Mouse (Mus musculus): ENCODE measurements around the gene Dennd1b. TPM values are rescaled to one million over a fixed set of nuclear protein-coding genes. Genes with fewer than 3 reads are reported as not detected.

Dennd1b gene
- total RNA-seq, 2 experiments from 2014 or later: 25.4 to 25.7 TPM

DNA sequence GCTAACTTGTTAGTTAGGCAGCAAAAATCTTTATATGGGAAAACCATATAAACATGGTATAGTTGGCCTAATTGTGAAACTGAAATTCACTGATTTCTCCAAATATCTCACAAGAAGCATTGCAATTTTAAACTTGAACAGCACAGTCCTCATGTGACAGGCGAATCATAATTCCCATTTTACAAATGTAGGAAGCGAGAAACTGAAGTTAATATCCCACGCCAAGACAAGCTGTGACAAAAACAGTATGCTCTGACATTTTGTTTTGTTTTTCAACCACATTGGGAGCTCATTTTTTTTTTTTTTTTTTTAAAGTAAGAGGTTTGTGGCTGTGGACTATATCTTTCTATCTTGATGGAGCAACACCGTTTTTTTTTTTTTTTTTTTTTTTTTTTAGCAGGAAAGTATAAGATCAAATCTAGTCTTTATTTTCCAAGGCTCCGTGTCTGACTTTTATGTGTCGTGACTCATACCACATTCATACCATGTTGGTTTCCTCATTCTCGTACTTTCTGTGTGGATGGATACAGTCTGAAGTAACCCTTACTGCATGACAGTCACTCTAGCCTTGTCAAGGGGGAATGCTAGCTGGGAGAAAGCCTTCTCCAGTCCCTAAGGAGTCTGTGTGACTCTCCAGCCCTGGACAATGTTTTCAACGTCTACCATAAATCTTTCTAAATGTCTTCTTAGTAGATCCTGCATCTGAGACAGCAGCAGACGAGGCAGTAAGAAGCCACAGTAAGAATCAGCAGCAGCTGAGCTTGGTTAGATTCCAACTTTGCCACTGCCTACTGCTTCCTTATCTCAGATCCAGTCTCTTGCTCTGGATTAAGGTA is 751 bp upstream of the Dennd1b start:
- peak in 1 of 2 experiments; percentile 39 for DNase-seq (ENCODE audit: low spot score in 2 of 2)

DNA sequence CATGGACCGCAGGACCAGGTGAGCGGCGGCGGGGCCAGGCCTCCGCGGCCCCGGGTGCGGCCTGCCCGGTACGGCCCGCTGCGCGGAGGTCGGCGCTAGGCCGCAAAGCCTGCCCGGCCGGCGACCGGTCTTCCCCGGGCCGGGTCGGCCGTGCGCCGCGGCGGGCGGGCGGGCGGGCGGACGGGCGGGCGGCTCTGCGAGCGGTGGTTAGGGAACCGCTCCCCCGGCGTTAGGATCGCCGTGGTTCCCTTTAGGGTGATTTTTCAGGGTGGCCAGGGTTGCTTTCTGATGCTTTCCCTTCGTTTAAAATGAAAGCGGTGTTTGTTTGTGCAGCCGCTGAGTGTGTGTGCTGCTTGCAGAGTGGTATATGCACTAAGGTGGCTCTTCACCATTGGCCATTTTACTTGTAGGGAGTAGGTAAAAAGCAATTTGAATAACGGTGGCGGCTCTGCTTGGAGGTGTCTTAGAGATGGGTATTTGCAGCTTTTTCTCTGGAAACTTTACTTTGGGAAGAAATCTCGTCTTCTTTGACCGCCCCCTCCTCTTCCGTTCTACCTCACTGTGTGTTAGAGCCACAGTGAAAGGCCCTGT is 728 bp downstream of the Dennd1b start:
- peak; percentile 32 to 48 for DNase-seq (ENCODE audit: low spot score in 2 of 2)

DNA sequence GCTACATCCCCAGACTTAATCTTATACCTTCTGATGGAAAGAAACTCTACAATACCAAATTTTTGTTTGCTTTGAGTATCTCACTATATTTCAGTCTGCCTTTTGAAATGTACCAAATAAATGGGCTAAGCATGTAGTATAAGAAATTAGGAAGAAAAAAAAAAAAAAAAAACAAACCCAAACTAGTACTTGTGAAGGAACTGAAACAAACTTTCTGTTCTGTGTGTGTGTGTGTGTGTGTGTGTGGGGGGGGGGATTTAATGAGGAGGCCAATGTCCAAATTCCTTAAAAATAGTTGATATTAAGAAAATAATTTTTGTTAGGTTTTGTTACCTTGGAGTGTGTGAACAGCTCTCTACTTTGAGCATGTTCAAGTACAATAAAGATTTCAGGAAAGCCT is 1.8 kb downstream of the Dennd1b start:
- DNase-seq (ENCODE audit: low spot score in 2 of 2): no peak

DNA sequence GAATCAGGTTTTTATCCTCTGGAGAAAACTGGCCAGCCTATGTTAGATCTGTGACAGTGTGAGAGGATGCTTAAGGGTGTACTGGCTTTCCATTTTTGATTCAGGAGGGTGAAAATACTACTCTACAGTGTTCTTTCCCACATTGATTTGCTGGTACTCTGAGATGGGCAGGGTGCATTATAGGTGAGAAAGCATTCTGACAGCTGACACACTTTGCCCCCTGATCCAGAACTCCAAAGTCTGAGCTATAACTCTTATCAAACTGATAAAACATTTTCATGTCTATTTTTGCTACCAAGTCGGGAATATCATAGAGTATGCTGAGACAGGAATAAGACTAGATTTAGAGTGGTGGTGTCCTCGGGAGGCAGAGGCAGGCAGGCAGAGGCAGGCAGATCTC is 2.3 kb downstream of the Dennd1b start:
- no peak for DNase-seq (ENCODE audit: low spot score in 2 of 2)

DNA sequence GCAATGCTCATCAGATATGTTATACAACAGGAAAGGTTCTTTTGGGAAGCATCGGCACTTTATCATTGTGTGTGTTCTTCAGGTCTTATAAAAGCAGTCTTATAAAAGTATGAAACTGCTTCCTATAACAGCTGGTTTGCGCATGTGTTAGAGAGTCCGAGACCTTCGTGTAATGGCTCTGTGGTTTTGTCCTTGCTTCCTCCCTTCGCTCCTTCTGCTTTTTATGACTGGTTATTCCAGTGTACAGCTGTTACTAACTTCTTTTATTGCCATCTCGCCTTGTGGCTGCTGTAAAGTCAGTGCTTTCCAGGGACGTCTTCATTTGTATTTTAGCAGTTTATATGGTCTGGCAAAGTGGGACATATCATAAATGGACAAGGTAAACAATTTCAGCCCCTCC is 4.2 kb downstream of the Dennd1b start:
- DNase-seq (ENCODE audit: low spot score in 2 of 2): no peak

DNA sequence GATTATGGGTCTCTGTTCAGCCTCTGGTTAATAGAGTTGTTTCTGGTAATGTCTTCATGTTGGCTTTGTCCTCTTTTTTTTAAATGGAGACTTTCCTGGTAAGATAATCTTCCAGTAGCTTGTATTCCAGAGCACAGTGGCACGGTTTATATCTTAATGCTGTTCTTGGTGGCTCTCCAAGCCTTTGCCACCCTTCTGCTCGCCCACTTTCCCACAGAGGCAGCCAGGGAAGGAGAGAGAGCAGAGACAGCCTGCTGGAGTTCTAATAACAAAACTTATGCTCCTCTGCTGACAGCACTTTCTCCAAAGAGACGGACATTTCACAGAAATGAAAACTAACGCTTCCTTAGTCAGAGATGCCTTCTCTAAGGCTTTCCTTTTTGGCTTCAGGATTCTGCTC is 6.8 kb downstream of the Dennd1b start:
- DNase-seq (ENCODE audit: low spot score in 2 of 2): peak in 1 of 2 experiments; percentile 26

DNA sequence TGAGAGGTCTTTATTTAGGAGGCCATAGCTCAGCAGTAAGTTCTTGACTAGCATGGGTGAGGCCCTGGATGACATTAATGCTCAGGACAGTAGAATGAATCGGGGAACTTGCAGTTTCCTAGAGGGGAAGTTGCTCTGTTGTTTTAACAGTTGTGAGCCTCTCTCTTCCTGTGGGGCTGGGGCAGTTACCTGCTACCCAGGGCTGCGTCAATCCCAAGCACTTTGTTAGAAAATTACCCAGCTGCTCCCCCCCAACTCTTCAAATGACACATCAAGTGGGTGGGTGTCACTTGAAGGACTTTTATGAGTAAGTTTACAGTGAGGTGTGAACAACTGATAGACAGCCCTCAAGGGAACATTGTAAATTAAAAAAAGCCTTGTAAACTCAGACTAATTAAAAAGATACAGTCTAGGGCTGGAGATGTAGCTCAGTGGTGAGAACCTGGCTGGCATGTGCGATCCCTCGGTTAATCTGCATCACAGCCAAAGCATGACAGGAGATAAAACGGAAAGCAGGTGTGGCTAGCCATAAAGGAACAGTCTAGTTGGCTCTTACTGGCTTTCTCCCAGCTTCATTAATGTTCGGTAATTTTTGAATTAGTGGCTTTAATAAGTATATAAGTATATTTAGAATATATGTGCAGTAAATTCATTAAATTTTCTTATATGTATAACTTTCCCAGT is 10.4 kb downstream of the Dennd1b start:
- no peak for DNase-seq (ENCODE audit: low spot score in 2 of 2)

DNA sequence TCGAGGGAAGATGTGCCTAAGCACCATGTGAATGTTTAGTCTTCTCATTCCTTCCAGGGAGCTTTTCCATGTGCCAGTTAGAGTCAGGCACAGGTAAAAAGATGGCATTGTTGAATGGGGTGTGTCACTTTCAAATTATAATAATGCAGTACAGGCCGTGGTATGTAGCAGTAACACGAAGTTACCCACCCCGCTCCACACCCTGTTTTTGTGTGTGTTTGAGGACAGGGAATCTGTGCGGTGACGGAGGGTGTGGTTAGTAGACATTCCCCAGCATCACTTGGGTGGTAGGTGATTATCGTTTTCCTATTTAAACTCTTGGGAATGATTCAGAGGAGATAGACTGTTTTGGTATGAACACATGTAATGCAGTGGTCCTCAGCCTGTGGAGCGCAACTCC is 11.6 kb downstream of the Dennd1b start:
- no peak for DNase-seq (ENCODE audit: low spot score in 2 of 2)

DNA sequence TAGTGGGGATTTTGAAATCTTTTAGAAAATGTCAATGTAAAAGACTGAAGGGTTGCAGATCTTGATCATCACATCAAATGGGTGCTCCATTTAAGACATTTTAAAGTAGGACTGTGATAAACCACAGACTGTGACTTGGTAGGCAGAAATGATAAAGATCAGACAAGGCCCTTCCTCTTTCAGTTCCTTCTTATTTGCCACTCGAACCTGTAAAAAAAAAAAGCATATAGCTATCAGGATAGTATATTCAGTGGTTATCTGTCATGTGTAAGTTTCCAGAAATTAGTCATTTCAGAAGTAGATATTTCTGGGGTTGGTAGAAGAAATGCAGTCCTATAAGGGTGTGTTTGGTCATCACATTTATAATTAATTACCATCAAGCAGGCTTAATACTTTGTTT is 12.7 kb downstream of the Dennd1b start:
- no peak for DNase-seq (ENCODE audit: low spot score in 2 of 2)

DNA sequence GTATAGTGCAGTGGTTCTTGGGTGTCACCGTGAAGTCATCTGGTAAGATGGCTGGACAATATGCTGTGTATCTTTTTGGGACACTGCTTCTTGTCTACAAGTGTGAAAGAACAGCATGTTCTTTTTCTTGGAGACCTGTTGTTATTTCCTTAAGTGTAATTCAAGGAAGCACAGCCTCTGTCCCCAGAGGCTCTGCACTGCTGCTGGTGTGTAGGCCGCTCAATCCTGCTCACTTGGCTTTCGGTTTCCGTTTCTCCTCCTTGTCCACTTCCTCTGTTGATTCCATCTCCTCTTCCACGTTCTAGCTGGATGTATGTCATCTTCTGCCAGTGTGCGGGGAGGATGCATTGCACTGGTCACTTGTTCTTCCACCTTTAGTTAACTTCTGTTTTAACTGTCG is 19.0 kb downstream of the Dennd1b start:
- no peak for DNase-seq (ENCODE audit: low spot score in 2 of 2)

DNA sequence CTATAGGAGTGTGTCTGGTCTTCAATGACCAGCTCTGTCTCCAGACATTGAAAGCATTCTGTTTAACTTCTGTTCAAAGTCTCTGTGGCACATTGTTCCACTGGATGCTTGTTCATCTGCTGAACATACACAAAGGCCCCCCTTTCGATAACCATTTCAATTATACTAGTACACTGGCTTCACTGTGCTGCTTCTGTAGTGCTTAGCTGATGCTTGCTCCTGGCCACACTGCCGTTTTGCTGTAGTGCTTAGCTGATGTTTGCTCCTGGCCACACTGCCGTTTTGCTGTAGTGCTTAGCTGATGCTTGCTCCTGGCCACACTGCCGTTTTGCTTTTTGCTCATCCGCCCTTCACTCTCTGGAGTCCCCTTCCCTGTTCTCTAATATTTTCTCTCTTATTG is 19.4 kb downstream of the Dennd1b start:
- no peak for DNase-seq (ENCODE audit: low spot score in 2 of 2)

DNA sequence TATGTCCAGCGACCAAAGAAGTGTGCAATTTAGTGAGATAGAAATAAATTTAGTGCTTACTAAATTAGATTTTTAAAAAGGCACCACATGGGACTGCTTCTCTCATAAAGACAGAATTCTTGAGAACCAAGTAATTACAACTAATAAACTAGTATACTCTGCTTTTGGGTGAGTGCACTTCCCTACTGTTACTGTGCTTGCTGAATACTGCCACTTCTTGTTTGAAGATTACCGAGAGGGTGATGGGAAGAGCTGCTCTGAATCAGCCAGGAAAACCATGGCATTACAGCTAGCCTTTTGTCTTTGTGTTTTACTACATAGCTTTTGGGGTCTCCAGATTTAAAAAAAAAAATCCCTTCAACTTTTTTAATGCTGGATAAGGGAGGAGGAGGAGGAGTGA is 19.8 kb downstream of the Dennd1b start:
- DNase-seq (ENCODE audit: low spot score in 2 of 2): no peak

DNA sequence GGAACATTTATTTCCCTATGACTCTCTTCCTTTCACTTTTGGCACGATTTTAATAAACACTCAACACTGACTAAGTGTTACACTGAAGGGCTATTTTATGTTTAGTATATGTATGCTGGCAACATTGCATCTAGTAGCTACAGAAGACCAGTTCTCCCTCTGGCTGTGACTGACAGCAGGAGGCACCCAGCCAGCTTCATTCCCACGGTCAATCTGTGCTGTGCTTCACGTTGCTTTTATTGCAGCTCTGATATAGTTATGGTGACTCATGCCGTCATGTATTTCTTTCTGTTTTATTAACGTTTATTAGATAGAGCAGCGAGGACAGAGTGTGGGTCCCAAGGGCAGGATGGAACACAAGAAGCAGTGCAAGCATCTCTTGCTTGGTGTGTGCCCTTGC is 20.2 kb downstream of the Dennd1b start:
- peak; percentile 43 to 79 for DNase-seq (ENCODE audit: low spot score in 2 of 2)

DNA sequence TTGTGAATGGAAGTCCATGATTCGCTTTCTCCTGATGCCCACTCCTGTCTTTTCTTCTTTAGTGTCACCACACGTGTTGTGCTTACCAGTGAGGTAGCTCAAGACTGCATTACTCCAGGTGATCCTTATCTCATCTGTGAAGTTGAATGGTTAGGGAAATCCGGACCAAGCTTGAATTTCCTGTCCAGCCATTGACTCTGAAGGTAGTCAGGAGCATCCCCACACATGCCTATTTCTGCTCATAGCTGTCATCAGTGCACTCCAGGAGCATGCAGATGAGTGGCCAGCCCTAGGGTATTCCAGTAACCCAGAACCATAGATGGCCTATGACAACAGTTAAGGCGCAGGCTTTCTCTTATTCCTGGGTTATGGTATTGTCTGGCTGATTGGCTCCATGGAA is 20.9 kb downstream of the Dennd1b start:
- no peak for DNase-seq (ENCODE audit: low spot score in 2 of 2)

DNA sequence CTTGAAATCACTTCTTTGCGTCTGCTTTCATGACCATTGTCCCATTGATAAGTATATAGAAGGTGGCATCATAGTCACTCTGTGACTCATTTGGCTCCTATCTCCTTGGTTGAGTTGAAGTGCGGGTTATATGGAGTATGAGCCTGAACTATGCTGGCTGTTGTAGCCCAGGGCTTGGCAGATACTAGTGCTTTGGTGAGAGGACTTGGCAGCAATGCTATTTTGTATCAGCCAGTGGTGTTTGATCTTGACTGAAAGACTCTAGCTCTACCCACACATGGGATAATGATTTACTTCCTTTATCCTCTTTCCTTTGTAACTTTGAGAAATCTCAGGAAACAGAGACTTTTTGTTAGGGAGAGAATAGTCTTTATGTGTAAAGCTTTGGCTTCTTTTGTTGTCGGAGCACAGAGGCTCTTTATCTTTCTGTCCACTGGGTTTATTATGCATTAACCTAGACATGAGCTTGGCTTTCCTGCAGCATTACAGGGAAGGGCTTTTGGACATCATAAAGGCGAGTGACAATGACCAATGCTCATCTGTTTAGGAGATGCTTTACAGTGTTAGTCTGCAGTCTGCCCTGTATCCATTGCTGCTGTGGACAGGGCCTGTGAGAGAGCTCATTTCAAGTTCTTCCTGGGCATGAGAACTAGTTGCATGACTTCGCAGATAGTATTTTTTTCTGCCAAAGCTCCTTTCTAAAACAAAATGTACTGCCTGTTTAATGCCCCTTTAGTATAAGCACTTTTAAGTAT is 29.3 kb downstream of the Dennd1b start:
- DNase-seq (ENCODE audit: low spot score in 2 of 2): peak in 1 of 2 experiments; percentile 26

DNA sequence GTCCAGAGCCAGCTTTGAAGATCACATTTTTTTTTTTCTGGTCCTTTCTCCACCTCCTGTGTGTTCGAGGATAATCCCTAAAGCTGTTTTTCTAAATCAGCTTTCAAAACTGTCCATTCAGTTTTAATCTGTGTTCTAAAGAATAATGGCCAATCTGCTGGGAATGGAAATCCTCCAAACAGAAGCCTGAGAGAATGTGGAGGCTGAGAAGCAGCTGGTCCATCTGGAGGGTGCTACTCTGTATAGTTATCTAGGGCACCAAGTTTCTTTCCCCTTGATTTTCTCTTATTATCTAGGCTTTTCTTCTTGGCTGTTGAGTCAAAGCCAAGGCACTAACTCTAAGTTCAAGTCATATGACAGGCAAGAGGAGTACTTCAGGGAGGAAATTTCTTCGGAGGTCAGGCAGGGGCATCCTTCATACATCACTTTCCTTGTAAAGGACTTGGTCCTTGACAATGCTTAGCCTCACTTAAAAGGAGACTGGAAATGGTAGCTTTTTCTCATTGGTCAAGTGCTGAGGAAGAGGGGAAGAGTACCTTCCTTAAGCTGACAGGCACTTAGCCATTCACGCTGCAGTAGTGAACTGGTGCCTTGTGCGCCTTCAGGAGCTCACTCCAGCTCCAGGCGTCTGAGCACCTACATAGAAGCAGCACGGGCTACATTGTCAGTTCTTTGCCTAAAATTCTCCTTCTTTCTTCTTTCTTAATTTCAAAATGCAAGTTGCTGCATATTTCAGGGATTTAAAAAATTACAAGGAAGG is 32.6 kb downstream of the Dennd1b start:
- DNase-seq (ENCODE audit: low spot score in 2 of 2): peak; percentile 30 to 83

DNA sequence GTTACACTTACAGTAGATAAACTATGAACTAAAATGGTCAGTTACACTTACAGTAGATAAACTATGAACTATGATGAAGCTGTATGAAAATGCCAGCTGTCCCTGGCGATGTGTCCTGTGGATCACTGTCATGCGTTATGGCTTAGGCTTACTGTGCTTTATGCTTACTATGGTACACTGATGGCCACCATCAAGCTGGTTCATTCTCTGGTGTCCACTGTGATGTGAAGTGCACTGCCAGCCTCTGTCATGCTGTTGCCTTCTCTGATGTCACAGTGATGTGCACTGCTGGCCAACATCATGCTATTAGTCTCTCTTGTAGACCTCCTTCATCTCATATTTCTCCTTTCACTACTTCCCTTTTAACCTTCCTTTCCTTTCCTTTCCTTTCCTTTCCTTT is 33.4 kb downstream of the Dennd1b start:
- DNase-seq (ENCODE audit: low spot score in 2 of 2): no peak

DNA sequence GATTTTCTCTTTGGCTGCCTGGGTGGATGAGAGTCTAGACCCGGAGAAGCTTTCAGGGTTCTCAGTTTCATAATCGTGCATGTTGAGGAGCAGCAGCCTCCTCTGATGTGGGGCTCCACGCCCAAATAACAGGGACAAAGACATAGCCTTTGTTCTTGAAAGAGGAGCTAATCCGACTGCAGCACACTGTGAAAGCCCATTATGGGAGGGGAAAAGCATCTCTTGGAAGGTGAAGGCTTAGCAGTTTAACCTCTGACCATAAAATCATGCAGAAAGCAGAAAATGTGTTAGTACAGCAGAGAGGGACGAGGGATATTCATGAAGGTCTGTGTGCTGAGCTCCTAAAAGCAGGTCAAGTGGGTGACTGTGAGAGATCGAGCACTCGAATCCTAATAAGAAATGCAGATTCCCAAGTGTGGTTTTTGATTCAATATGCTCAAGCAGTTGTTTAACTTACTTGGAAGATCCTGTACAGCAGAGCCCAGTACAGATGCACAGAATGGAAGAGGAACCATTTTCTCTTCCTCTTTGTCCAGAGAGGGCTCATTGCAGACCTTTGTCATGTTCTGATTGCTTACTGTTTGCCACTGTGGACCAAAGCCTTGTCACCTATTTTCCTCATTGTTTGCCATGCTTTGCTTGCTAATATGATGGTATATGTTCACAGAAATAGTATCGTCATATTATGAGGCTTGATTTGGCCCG is 37.6 kb downstream of the Dennd1b start:
- DNase-seq (ENCODE audit: low spot score in 2 of 2): peak in 1 of 2 experiments; percentile 28

DNA sequence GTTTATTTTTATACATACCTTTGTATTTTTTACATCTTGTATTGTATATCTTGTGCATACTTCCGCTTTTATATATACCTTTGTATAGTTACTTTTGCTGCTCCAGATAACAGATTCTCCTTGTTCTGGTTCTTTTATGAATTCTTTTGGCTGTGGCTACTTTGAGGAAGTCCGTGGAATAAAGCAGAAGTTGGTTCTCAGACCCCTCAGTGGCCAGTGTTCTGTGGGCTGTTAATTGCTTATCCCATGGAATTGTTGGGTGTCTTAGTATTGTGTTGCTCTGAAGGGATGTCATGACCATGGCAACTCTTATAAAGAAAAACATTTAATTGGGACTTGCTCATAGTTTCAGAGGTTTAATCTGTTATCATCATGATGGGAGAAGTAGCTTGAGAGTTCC is 40.3 kb downstream of the Dennd1b start:
- no peak for DNase-seq (ENCODE audit: low spot score in 2 of 2)

DNA sequence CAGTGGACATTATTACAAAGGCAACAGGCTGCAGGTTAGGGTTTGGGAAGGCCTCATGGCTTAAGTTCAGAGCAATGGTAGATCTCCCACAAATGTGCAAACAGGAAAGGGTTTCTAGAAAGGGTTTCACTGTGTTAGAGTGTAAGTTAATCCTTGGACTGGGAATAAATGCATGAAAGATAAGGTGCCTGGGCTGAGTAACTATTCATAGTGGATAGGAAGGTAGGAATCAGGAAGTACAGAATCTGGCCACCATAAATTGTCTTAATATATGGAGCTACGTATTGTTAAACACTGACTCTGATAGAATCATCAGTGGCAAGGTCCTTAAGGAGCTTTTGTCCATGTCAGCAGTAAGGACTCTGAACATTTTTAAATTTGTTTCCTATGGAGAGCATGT is 42.8 kb downstream of the Dennd1b start:
- no peak for DNase-seq (ENCODE audit: low spot score in 2 of 2)

All from layer of hippocampus, postnatal 14 days (tissue).